Mouse (Mus musculus): ENCODE data around the gene Gfpt1. TPM values are rescaled to one million over a fixed set of nuclear protein-coding genes. Genes with fewer than 3 reads are reported as not detected.
A peak's percentile ranks its signal among the peaks of the same experiment; 100 is the strongest.

Gene Gfpt1
- polyA plus RNA-seq, 1 experiment from 2014 or later, result 31.9 TPM

- Histone ChIP-seq H3K4me1 (ENCODE audit: control insufficient read depth, insufficient read depth, low read length) (peaks cover 7% of the 10 kb centered on the region; the same call in 1 of the 2 replicates), H3K4me2 (replicated peaks; ENCODE audit: low read depth, low read length) (no peak overlapping the region), H3K4me3 (ENCODE audit: low read depth, low read length) (no peak overlapping the region), H3K27ac (ENCODE audit: low read length) (no peak overlapping the region), H3K27me3 (ENCODE audit: control insufficient read depth, insufficient read depth, low read length) (no peaks in the 10 kb centered on the region), H3K9ac (replicated peaks; ENCODE audit: low read depth, low read length) (no peak overlapping the region), H3K9me3 (ENCODE audit: control insufficient read depth, low read depth, low read length) (no peaks in the 10 kb centered on the region; the same call in 1 of the 2 replicates), H3K36me3 (ENCODE audit: control insufficient read depth, insufficient read depth, low read length) (no peaks in the 10 kb centered on the region)
- 80% methylated on average over 4 of the region's 4 CpGs for WGBS
- ATAC-seq (ENCODE audit: insufficient number of reproducible peaks, insufficient read depth, low FRiP score, low read depth), result no peak
Observed at GRCm38 (mm10) chr6:87123973-87124372, 81.3 kb downstream of the Gfpt1 start.

GRCm38 (mm10) chr6:87127049-87127753 is 84.6 kb downstream of the Gfpt1 start:
- H3K36me3 ChIP-seq (ENCODE audit: control insufficient read depth, insufficient read depth, low read length), result no peaks in the 10 kb centered on the region
- ATAC-seq (ENCODE audit: insufficient number of reproducible peaks, insufficient read depth, low FRiP score, low read depth), result 0 out of 2 replicates have a peak, but pooled peaks have one; percentile 46
- H3K9ac ChIP-seq (replicated peaks; ENCODE audit: low read depth, low read length), result no peak overlapping the region
- H3K9me3 ChIP-seq (ENCODE audit: control insufficient read depth, low read depth, low read length), result peaks cover 3% of the 10 kb centered on the region; the same call in 1 of the 2 replicates
- no peak overlapping the region for H3K4me3 ChIP-seq (ENCODE audit: low read depth, low read length)
- WGBS, result 37% methylated on average over 8 of the region's 8 CpGs
- H3K27ac ChIP-seq (ENCODE audit: low read length), result no peak overlapping the region
- no peak overlapping the region for H3K4me2 ChIP-seq (replicated peaks; ENCODE audit: low read depth, low read length)
- H3K27me3 ChIP-seq (ENCODE audit: control insufficient read depth, insufficient read depth, low read length), result no peaks in the 10 kb centered on the region
- peaks cover 7% of the 10 kb centered on the region; the same call in 1 of the 2 replicates for H3K4me1 ChIP-seq (ENCODE audit: control insufficient read depth, insufficient read depth, low read length)

GRCm38 (mm10) chr6:87129861-87130260 is 87.2 kb downstream of the Gfpt1 start:
- Histone ChIP-seq H3K9ac (replicated peaks; ENCODE audit: low read depth, low read length) (no peak overlapping the region), H3K27me3 (ENCODE audit: control insufficient read depth, insufficient read depth, low read length) (no peaks in the 10 kb centered on the region), H3K9me3 (ENCODE audit: control insufficient read depth, low read depth, low read length) (peaks cover 3% of the 10 kb centered on the region; the same call in 1 of the 2 replicates), H3K4me2 (replicated peaks; ENCODE audit: low read depth, low read length) (no peak overlapping the region), H3K4me1 (ENCODE audit: control insufficient read depth, insufficient read depth, low read length) (peaks cover 7% of the 10 kb centered on the region; the same call in 1 of the 2 replicates), H3K36me3 (ENCODE audit: control insufficient read depth, insufficient read depth, low read length) (no peaks in the 10 kb centered on the region), H3K27ac (ENCODE audit: low read length) (no peak overlapping the region), H3K4me3 (ENCODE audit: low read depth, low read length) (no peak overlapping the region)
- no peak for ATAC-seq (ENCODE audit: insufficient number of reproducible peaks, insufficient read depth, low FRiP score, low read depth)
- WGBS, result 89% methylated on average over 8 of the region's 8 CpGs

DNA sequence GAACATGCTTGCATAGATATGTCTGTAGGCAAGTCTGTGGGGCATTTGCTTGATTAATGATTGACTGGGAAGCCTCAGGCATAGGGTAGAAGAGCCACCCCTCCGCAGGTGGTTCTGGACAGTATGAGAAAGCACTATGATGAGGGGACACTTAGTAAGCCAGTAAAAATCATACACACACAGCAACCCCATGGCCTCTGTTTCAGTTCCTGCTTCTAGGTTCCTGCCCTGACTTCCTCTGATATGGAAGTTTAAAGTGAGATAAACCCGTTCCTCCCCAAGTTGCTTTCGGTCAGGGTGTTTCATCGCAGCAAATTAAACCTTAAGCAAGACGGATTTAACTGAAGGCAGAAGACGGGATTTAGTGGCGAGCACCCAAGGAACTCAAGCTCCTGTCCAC is 88.0 kb downstream of the Gfpt1 start:
- Histone ChIP-seq H3K36me3 (ENCODE audit: control insufficient read depth, insufficient read depth, low read length) (no peaks in the 10 kb centered on the region; the same call in 1 of the 2 replicates), H3K4me2 (replicated peaks; ENCODE audit: low read depth, low read length) (no peak overlapping the region), H3K4me1 (ENCODE audit: control insufficient read depth, insufficient read depth, low read length) (peaks cover 7% of the 10 kb centered on the region; the same call in 1 of the 2 replicates), H3K9ac (replicated peaks; ENCODE audit: low read depth, low read length) (no peak overlapping the region), H3K4me3 (ENCODE audit: low read depth, low read length) (no peak overlapping the region), H3K27me3 (ENCODE audit: control insufficient read depth, insufficient read depth, low read length) (no peaks in the 10 kb centered on the region), H3K9me3 (ENCODE audit: control insufficient read depth, low read depth, low read length) (peaks cover 3% of the 10 kb centered on the region; the same call in 1 of the 2 replicates), H3K27ac (ENCODE audit: low read length) (no peak overlapping the region)
- no peak for ATAC-seq (ENCODE audit: insufficient number of reproducible peaks, insufficient read depth, low FRiP score, low read depth)
- WGBS, result 95% methylated on average over 7 of the region's 7 CpGs

GRCm38 (mm10) chr6:87131078-87131477 is 88.4 kb downstream of the Gfpt1 start:
- Histone ChIP-seq H3K36me3 (ENCODE audit: control insufficient read depth, insufficient read depth, low read length) (no peaks in the 10 kb centered on the region; the same call in 1 of the 2 replicates), H3K27ac (ENCODE audit: low read length) (no peak overlapping the region), H3K27me3 (ENCODE audit: control insufficient read depth, insufficient read depth, low read length) (no peaks in the 10 kb centered on the region), H3K4me1 (ENCODE audit: control insufficient read depth, insufficient read depth, low read length) (peaks cover 7% of the 10 kb centered on the region; the same call in 1 of the 2 replicates), H3K4me2 (replicated peaks; ENCODE audit: low read depth, low read length) (no peak overlapping the region), H3K9me3 (ENCODE audit: control insufficient read depth, low read depth, low read length) (peaks cover 3% of the 10 kb centered on the region; the same call in 1 of the 2 replicates), H3K4me3 (ENCODE audit: low read depth, low read length) (no peak overlapping the region), H3K9ac (replicated peaks; ENCODE audit: low read depth, low read length) (no peak overlapping the region)
- ATAC-seq (ENCODE audit: insufficient number of reproducible peaks, insufficient read depth, low FRiP score, low read depth), result no peak
- 70% methylated on average over 1 of the region's 1 CpGs for WGBS

DNA sequence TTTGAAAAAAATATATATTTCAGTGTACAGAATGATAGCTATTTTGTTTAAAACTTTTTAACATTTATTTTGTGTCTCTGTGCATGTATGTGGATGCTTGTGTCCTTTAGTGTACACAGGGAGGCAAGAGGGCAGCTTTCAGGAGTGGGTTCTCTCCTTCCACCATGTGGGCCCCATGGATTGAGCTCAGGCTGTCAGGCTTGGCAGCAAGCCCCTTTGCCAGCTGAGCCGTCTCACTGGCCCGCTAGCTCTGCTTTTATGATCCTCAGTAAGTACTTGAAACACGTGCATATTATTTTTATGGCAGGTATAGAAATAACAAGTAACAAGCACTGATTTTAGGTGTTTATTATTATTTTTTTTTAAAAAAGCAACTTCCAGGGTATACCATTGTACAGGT is 90.9 kb downstream of the Gfpt1 start:
- Histone ChIP-seq H3K4me1 (ENCODE audit: control insufficient read depth, insufficient read depth, low read length) (no peaks in the 10 kb centered on the region), H3K27ac (ENCODE audit: low read length) (no peak overlapping the region), H3K4me3 (ENCODE audit: low read depth, low read length) (no peak overlapping the region), H3K4me2 (replicated peaks; ENCODE audit: low read depth, low read length) (no peak overlapping the region), H3K27me3 (ENCODE audit: control insufficient read depth, insufficient read depth, low read length) (no peaks in the 10 kb centered on the region), H3K9ac (replicated peaks; ENCODE audit: low read depth, low read length) (no peak overlapping the region), H3K9me3 (ENCODE audit: control insufficient read depth, low read depth, low read length) (peaks cover 3% of the 10 kb centered on the region; the same call in 1 of the 2 replicates), H3K36me3 (ENCODE audit: control insufficient read depth, insufficient read depth, low read length) (no peaks in the 10 kb centered on the region; the same call in 1 of the 2 replicates)
- WGBS, result 78% methylated on average over 3 of the region's 3 CpGs
- ATAC-seq (ENCODE audit: insufficient number of reproducible peaks, insufficient read depth, low FRiP score, low read depth), result no peak

DNA sequence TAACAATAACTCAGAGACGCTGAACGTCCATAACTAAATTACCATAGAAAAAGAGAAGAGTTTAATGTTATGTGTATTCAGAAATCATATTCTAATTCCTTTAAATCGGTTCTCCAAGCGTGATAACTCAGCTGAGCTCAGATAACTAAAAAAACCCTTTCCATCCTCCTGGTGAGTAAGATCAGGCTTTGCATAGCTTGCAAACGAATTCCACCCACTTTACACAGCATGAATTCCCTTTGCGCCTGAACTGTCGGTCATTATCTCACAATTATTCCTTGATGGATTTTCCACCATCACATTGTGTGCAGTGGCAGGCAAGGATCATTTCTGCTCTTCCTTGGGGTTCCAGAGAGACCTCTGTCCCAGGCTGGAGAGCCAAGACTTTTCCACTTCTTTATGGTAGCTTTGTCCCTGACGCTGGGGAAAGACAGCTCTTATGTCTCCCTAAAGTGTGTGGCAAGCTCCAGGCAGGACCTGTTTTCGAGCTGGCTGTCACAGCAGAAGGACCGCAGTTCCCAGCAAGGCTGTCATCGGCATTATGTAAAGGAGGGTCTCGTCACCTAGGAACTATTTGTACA is 91.4 kb downstream of the Gfpt1 start:
- peaks cover 3% of the 10 kb centered on the region; the same call in 1 of the 2 replicates for H3K9me3 ChIP-seq (ENCODE audit: control insufficient read depth, low read depth, low read length)
- no peaks in the 10 kb centered on the region; the same call in 1 of the 2 replicates for H3K36me3 ChIP-seq (ENCODE audit: control insufficient read depth, insufficient read depth, low read length)
- no peaks in the 10 kb centered on the region for H3K4me1 ChIP-seq (ENCODE audit: control insufficient read depth, insufficient read depth, low read length)
- H3K4me2 ChIP-seq (replicated peaks; ENCODE audit: low read depth, low read length), result no peak overlapping the region
- no peak overlapping the region for H3K4me3 ChIP-seq (ENCODE audit: low read depth, low read length)
- H3K27me3 ChIP-seq (ENCODE audit: control insufficient read depth, insufficient read depth, low read length), result no peaks in the 10 kb centered on the region
- ATAC-seq (ENCODE audit: insufficient number of reproducible peaks, insufficient read depth, low FRiP score, low read depth), result no peak
- no peak overlapping the region for H3K9ac ChIP-seq (replicated peaks; ENCODE audit: low read depth, low read length)
- H3K27ac ChIP-seq (ENCODE audit: low read length), result no peak overlapping the region
- WGBS, result 82% methylated on average over 12 of the region's 12 CpGs

- WGBS, result 90% methylated on average over 5 of the region's 5 CpGs
- peaks cover 8% of the 10 kb centered on the region; the same call in 1 of the 2 replicates for H3K4me1 ChIP-seq (ENCODE audit: control insufficient read depth, insufficient read depth, low read length)
- H3K4me2 ChIP-seq (replicated peaks; ENCODE audit: low read depth, low read length), result no peak overlapping the region
- H3K9me3 ChIP-seq (ENCODE audit: control insufficient read depth, low read depth, low read length), result no peaks in the 10 kb centered on the region
- H3K9ac ChIP-seq (replicated peaks; ENCODE audit: low read depth, low read length), result no peak overlapping the region
- no peak overlapping the region for H3K4me3 ChIP-seq (ENCODE audit: low read depth, low read length)
- no peak for ATAC-seq (ENCODE audit: insufficient number of reproducible peaks, insufficient read depth, low FRiP score, low read depth)
- H3K27me3 ChIP-seq (ENCODE audit: control insufficient read depth, insufficient read depth, low read length), result no peaks in the 10 kb centered on the region
- no peaks in the 10 kb centered on the region; the same call in 1 of the 2 replicates for H3K36me3 ChIP-seq (ENCODE audit: control insufficient read depth, insufficient read depth, low read length)
- no peak overlapping the region for H3K27ac ChIP-seq (ENCODE audit: low read length)
Observed at GRCm38 (mm10) chr6:87138479-87138878, 95.8 kb downstream of the Gfpt1 start.

Data from stomach, embryonic 14.5 days (tissue).